Mouse (Mus musculus): ENCODE results near the gene Ulk2. TPM values are rescaled to one million over a fixed set of nuclear protein-coding genes. Genes with fewer than 3 reads are reported as not detected.

Gene Ulk2
- total and polyA plus RNA-seq, 3 experiments, result 9.4 to 10.3 TPM; not detected in 1

GRCm38 (mm10) chr11:61866856-61867255 is 12.0 kb upstream of the Ulk2 start:
- Histone ChIP-seq H3K4me3 (ENCODE audit: control insufficient read depth in 1 of 2, insufficient read depth in 1 of 2, low read depth in 2 of 2, low read length in 2 of 2) (no peak overlapping the region), H3K9me3 (replicated peaks; ENCODE audit: insufficient read depth, low read length) (no peaks in the 10 kb centered on the region)
- no peak for DNase-seq (ENCODE audit: low read depth, low spot score)

GRCm38 (mm10) chr11:61861781-61862547 is 7.1 kb upstream of the Ulk2 start:
- no peaks in the 10 kb centered on the region for H3K9me3 ChIP-seq (replicated peaks; ENCODE audit: insufficient read depth, low read length)
- no peak overlapping the region for H3K9ac ChIP-seq (ENCODE audit: control insufficient read depth, low read depth, low read length, poor library complexity, severe bottlenecking)
- H3K4me3 ChIP-seq (ENCODE audit: control insufficient read depth in 1 of 2, insufficient read depth in 1 of 2, low read depth in 2 of 2, low read length in 2 of 2), result no peak overlapping the region
- TF ChIP-seq MAX (IDR thresholded peaks at IDR 0.05; ENCODE audit: low read length), result no peak
- no peak for TF ChIP-seq MAZ (IDR thresholded peaks at IDR 0.05; ENCODE audit: low read depth, low read length)
- TF ChIP-seq RAD21 (IDR thresholded peaks at IDR 0.05; ENCODE audit: low read depth, low read length), result no peak
- H3K4me1 ChIP-seq (ENCODE audit: control insufficient read depth in 1 of 2, insufficient read depth in 2 of 2, low read length in 2 of 2), result no peaks in the 10 kb centered on the region
- H3K36me3 ChIP-seq (ENCODE audit: control insufficient read depth in 1 of 2, insufficient read depth in 2 of 2, low read length in 2 of 2), result no peaks in the 10 kb centered on the region
- H3K27ac ChIP-seq (ENCODE audit: control insufficient read depth, low read depth, low read length), result no peak overlapping the region
- H3K27me3 ChIP-seq (ENCODE audit: control insufficient read depth in 1 of 2, insufficient read depth in 2 of 2, low read length in 2 of 2), result no peaks in the 10 kb centered on the region
- H3K79me2 ChIP-seq (ENCODE audit: control insufficient read depth, insufficient read depth, low read length, poor library complexity), result no peaks in the 10 kb centered on the region
- no peak for DNase-seq (ENCODE audit: low read depth, low spot score)

More at GRCm38 (mm10) chr11:61866856-61867255, 12.0 kb upstream of the Ulk2 start:
- TF ChIP-seq POLR2AphosphoS5 (IDR thresholded peaks at IDR 0.05; ENCODE audit: borderline replicate concordance, low read depth, low read length), result no peak
- no peak for TF ChIP-seq ZC3H11A (IDR thresholded peaks at IDR 0.05; ENCODE audit: low read depth, low read length)
- TF ChIP-seq MAZ (IDR thresholded peaks at IDR 0.05; ENCODE audit: low read depth, low read length), result no peak
- TF ChIP-seq RCOR1 (IDR thresholded peaks at IDR 0.05; ENCODE audit: low read depth, low read length), result no peak
- TF ChIP-seq E2F4 (IDR thresholded peaks at IDR 0.05; ENCODE audit: borderline replicate concordance, low read depth, low read length), result no peak
- TF ChIP-seq CTCF (IDR thresholded peaks at IDR 0.05 in 2 of 3, conservative IDR thresholded peaks at IDR 0.05 in 1 of 3; ENCODE audit: control insufficient read depth in 1 of 3, insufficient read depth in 1 of 3, low read depth in 2 of 3, low read length in 3 of 3, poor library complexity in 1 of 3, severe bottlenecking in 1 of 3), result no peak
- TF ChIP-seq KAT2A (conservative IDR thresholded peaks at IDR 0.05; ENCODE audit: low read depth, low read length), result no peak
- TF ChIP-seq ZNF384 (IDR thresholded peaks at IDR 0.05; ENCODE audit: low read depth, low read length), result no peak
- no peak for TF ChIP-seq POLR2AphosphoS2 (IDR thresholded peaks at IDR 0.05; ENCODE audit: low read length)
- no peak for TF ChIP-seq MAFK (IDR thresholded peaks at IDR 0.05; ENCODE audit: borderline replicate concordance, low read depth, low read length)
- TF ChIP-seq ZMIZ1 (IDR thresholded peaks at IDR 0.05; ENCODE audit: low read depth, low read length), result no peak
- no peak for TF ChIP-seq USF2 (IDR thresholded peaks at IDR 0.05; ENCODE audit: borderline replicate concordance in 1 of 2, insufficient read depth in 1 of 2, low read depth in 1 of 2, low read length in 2 of 2)
- no peak for TF ChIP-seq MAX (IDR thresholded peaks at IDR 0.05; ENCODE audit: low read length)
- TF ChIP-seq POLR2A (IDR thresholded peaks at IDR 0.05; ENCODE audit: control insufficient read depth in 1 of 2, insufficient read depth in 1 of 2, low read depth in 1 of 2, low read length in 2 of 2, poor library complexity in 1 of 2), result no peak
- TF ChIP-seq RAD21 (IDR thresholded peaks at IDR 0.05; ENCODE audit: low read depth, low read length), result no peak
- TF ChIP-seq NELFE (IDR thresholded peaks at IDR 0.05; ENCODE audit: low read depth, low read length), result no peak
- TF ChIP-seq TAL1 (IDR thresholded peaks at IDR 0.05; ENCODE audit: low read length), result no peak
- TF ChIP-seq CHD1 (IDR thresholded peaks at IDR 0.05; ENCODE audit: low read depth, low read length), result no peak
- no peak for TF ChIP-seq ETS1 (IDR thresholded peaks at IDR 0.05; ENCODE audit: low read depth, low read length)
- Histone ChIP-seq H3K9ac (ENCODE audit: control insufficient read depth, low read depth, low read length, poor library complexity, severe bottlenecking) (no peak overlapping the region), H3K27me3 (ENCODE audit: control insufficient read depth in 1 of 2, insufficient read depth in 2 of 2, low read length in 2 of 2) (no peaks in the 10 kb centered on the region), H3K4me1 (ENCODE audit: control insufficient read depth in 1 of 2, insufficient read depth in 2 of 2, low read length in 2 of 2) (no peaks in the 10 kb centered on the region), H3K27ac (ENCODE audit: control insufficient read depth, low read depth, low read length) (no peak overlapping the region), H3K79me2 (ENCODE audit: control insufficient read depth, insufficient read depth, low read length, poor library complexity) (no peaks in the 10 kb centered on the region), H3K36me3 (ENCODE audit: control insufficient read depth in 1 of 2, insufficient read depth in 2 of 2, low read length in 2 of 2) (peaks cover 0 to 10% of the 10 kb centered on the region in 2 experiments; a peak in 2 of 4 replicates)

Measured in MEL (cell line).